Comparison of ENCODE assay signal across 8 mouse cellular contexts in the genomic region with DNA sequence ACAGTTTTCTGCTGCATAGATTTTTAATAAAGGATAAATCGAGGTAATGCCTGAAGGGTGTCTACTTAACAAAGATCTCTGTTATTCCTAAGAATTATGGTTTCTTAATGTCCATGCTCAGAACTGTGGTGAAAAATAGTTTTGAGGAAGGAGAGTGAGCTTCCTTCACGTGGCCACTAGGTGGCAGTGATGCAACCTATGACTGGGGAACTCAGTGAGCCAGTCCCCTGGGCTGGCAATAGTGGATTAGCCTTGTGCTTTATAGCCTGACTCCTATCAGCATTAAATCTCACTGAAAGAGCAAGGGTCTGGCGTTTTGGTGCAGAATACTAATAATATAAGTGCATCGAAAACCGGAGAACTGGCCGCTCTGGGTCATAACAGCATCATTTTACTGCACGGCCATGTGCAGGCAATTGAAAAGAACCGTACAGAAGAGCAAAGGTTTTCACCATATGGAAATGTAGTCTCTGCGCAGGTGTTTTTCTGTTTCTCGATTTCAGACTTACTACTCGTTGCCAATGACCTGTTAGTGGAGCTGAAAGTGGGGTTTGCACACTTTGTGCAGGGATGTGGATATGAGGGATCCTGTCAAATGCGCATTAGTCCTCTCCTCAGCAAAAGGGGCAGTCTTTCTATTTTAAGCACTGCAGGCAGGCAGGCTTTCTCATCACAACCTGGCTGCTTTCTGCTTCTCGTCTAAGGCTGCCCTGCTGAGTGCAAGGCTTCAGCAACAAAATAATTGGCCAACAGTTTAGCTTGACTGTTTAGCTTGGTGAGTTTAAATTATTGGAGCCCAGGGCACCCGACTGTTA. TPM values are rescaled to one million over a fixed set of nuclear protein-coding genes. Genes with fewer than 3 reads are reported as not detected.
A peak's percentile ranks its signal among the peaks of the same experiment; 100 is the strongest.
DNase-seq lines count a peak whose midpoint lies in the region; ATAC-seq and TF ChIP-seq lines count a peak whose summit lies in the region.
"Had no signal": no experiment of that assay in that cellular context is flagged by ENCODE, and none has a peak within 500 bp of the region (broad histone marks: within the 10 kb centered on the region; RNA-seq: fewer than 3 reads in every experiment).

No protein-coding gene starts in this region.

- TF ChIP-seq CTCF in liver, adult 2 months (IDR thresholded peaks at IDR 0.05; ENCODE audit: low read depth, low read length) = peak; percentile 52

- H3K4me2 ChIP-seq in liver, embryonic 11.5 days = no peak overlapping the region
- H3K4me2 ChIP-seq in forebrain, embryonic 11.5 days (ENCODE audit: low read depth, low read length, severe bottlenecking) = no peak overlapping the region
- peak overlapping the region; percentile 15; the same call in 1 of the 2 replicates for H3K4me2 ChIP-seq in midbrain, embryonic 14.5 days (ENCODE audit: low read length)

- H3K27me3 ChIP-seq in liver, adult 2 months (ENCODE audit: control insufficient read depth, insufficient read depth, low read length) = no peaks in the 10 kb centered on the region
- no peaks in the 10 kb centered on the region for H3K27me3 ChIP-seq in liver, embryonic 11.5 days (replicated peaks; ENCODE audit: control insufficient read depth, insufficient read depth, low read length)
- H3K27me3 ChIP-seq in forebrain, embryonic 11.5 days (ENCODE audit: control insufficient read depth, insufficient read depth, low read length) = no peaks in the 10 kb centered on the region
- no peaks in the 10 kb centered on the region for H3K27me3 ChIP-seq in midbrain, embryonic 14.5 days (ENCODE audit: control insufficient read depth, insufficient read depth, low read length)

- H3K9ac ChIP-seq in liver, adult 2 months (ENCODE audit: low read depth, low read length) = no peak overlapping the region
- H3K9ac ChIP-seq in liver, embryonic 11.5 days (ENCODE audit: low read depth, low read length) = no peak overlapping the region
- H3K9ac ChIP-seq in forebrain, embryonic 11.5 days (ENCODE audit: low read length) = no peak overlapping the region
- H3K9ac ChIP-seq in midbrain, embryonic 14.5 days (replicated peaks; ENCODE audit: low read length) = no peak overlapping the region

- no peak overlapping the region for H3K4me3 ChIP-seq in liver, adult 2 months (ENCODE audit: insufficient read depth, low read depth, low read length)
- no peak overlapping the region for H3K4me3 ChIP-seq in liver, embryonic 11.5 days (ENCODE audit: low read depth, low read length)
- no peak overlapping the region for H3K4me3 ChIP-seq in forebrain, embryonic 11.5 days (ENCODE audit: low read depth, low read length)
- H3K4me3 ChIP-seq in midbrain, embryonic 14.5 days (replicated peaks; ENCODE audit: low read depth, low read length) = no peak overlapping the region

- 56% methylated on average over 14 of the region's 14 CpGs for WGBS in liver, adult 2 months
- WGBS in liver, embryonic 11.5 days = 49% methylated on average over 14 of the region's 14 CpGs
- 49% methylated on average over 14 of the region's 14 CpGs for WGBS in forebrain, embryonic 11.5 days
- 50% methylated on average over 14 of the region's 14 CpGs for WGBS in midbrain, embryonic 14.5 days

- no peaks in the 10 kb centered on the region for H3K9me3 ChIP-seq in liver, embryonic 11.5 days (ENCODE audit: control insufficient read depth, low read length)
- no peaks in the 10 kb centered on the region for H3K9me3 ChIP-seq in forebrain, embryonic 11.5 days (ENCODE audit: control insufficient read depth, low read length)
- H3K9me3 ChIP-seq in midbrain, embryonic 14.5 days (ENCODE audit: control insufficient read depth, low read length) = no peaks in the 10 kb centered on the region

- no peaks in the 10 kb centered on the region for H3K36me3 ChIP-seq in liver, adult 2 months (ENCODE audit: control insufficient read depth, insufficient read depth, low read length)
- H3K36me3 ChIP-seq in liver, embryonic 11.5 days (ENCODE audit: control insufficient read depth, insufficient read depth, low read length) = no peaks in the 10 kb centered on the region
- H3K36me3 ChIP-seq in forebrain, embryonic 11.5 days (ENCODE audit: control insufficient read depth, insufficient read depth, low read length) = no peaks in the 10 kb centered on the region
- H3K36me3 ChIP-seq in midbrain, embryonic 14.5 days (ENCODE audit: control insufficient read depth, insufficient read depth, low read length) = no peaks in the 10 kb centered on the region

- no peaks in the 10 kb centered on the region for H3K4me1 ChIP-seq in liver, adult 2 months (ENCODE audit: control insufficient read depth, insufficient read depth, low read length)
- no peaks in the 10 kb centered on the region for H3K4me1 ChIP-seq in liver, embryonic 11.5 days (replicated peaks; ENCODE audit: control insufficient read depth, insufficient read depth, low read length)
- H3K4me1 ChIP-seq in forebrain, embryonic 11.5 days (replicated peaks; ENCODE audit: control insufficient read depth, insufficient read depth, low read length) = no peaks in the 10 kb centered on the region
- no peaks in the 10 kb centered on the region for H3K4me1 ChIP-seq in midbrain, embryonic 14.5 days (ENCODE audit: control insufficient read depth, insufficient read depth, low read length)

- no peaks in the 10 kb centered on the region for H3K79me2 ChIP-seq in liver, adult 2 months (ENCODE audit: control insufficient read depth, insufficient read depth, low read length)

- ATAC-seq in liver, embryonic 11.5 days (replicated peaks; ENCODE audit: low FRiP score) = no peak
- peak; percentile 72 for ATAC-seq in forebrain, embryonic 11.5 days (replicated peaks; ENCODE audit: low FRiP score)
- peak; percentile 34; the same call in 1 of the 2 replicates for ATAC-seq in midbrain, embryonic 14.5 days (ENCODE audit: low FRiP score, low TSS enrichment)

- H3K27ac ChIP-seq in liver, adult 2 months (replicated peaks; ENCODE audit: insufficient read depth, low read depth, low read length) = no peak overlapping the region
- no peak overlapping the region for H3K27ac ChIP-seq in liver, embryonic 11.5 days (ENCODE audit: low read depth, low read length)
- H3K27ac ChIP-seq in forebrain, embryonic 11.5 days (ENCODE audit: low read depth, low read length) = no peak overlapping the region
- 0 out of 2 replicates have a peak overlapping the region, but pooled peaks have one; percentile 27 for H3K27ac ChIP-seq in midbrain, embryonic 14.5 days (replicated peaks; ENCODE audit: low read depth, low read length)

- TF ChIP-seq POLR2A in liver, adult 2 months (IDR thresholded peaks at IDR 0.05; ENCODE audit: extremely low read depth, insufficient read depth, low read length) = no peak

- peak; percentile 7 for DNase-seq in liver, adult 2 months (ENCODE audit: extremely low read depth, low read depth, low spot score)
- DNase-seq in liver, embryonic 11.5 days (ENCODE audit: low spot score) = no peak
- peak; percentile 6 for DNase-seq in adrenal gland, adult 8-10 months
- DNase-seq in forebrain, embryonic 11.5 days (ENCODE audit: low spot score) = peak; percentile 64
- peak; percentile 33 for DNase-seq in layer of hippocampus, adult 11-12 months (ENCODE audit: low spot score)
- peak; percentile 78 for DNase-seq in midbrain, embryonic 14.5 days
- no peak for DNase-seq in lung, postnatal 4 days

RNA-seq across cellular contexts. Expression of a gene that starts 23.8 kb away (rescaled TPM):
- total RNA-seq in liver, adult 2 months (2014; rRNA removed) = not detected in 2 replicates
- not detected in 2 replicates for polyA plus RNA-seq in liver, adult 2 months (2012; rRNA removed)
- polyA plus RNA-seq in liver, embryonic 11.5 days (2014; fragmentation: Nextera tagmentation; extraction: Ambion mirVana) = not detected in 2 replicates
- not detected for total RNA-seq in adrenal gland, adult 8-10 months (2022)
- not detected in 2 replicates for polyA plus RNA-seq in forebrain, embryonic 11.5 days (2014; fragmentation: Nextera tagmentation; extraction: Ambion mirVana)
- polyA plus RNA-seq in midbrain, embryonic 14.5 days (2014; fragmentation: Nextera tagmentation; extraction: Ambion mirVana) = not detected in 2 replicates
- polyA plus RNA-seq: intestine, embryonic 14.5 days had no signal

Comparison
In these comparisons a context has a peak if more than half of its experiments do, and no peak if none do; other contexts are left out.
1. DNase-seq: peak in liver, adult 2 months (single experiment), adrenal gland, adult 8-10 months (single experiment), forebrain, embryonic 11.5 days (single experiment), layer of hippocampus, adult 11-12 months (single experiment) and midbrain, embryonic 14.5 days (single experiment); none in liver, embryonic 11.5 days (single experiment) and lung, postnatal 4 days (0 of 2).